Mouse (Mus musculus): ENCODE data around the gene Gnat1. TPM values are rescaled to one million over a fixed set of nuclear protein-coding genes. Genes with fewer than 3 reads are reported as not detected.
"Not testable (repeated sequence)": the region's sequence is repeated elsewhere in the genome, so short reads cannot be mapped to it uniquely, and the experiment has no call there.

The Gnat1 gene
- polyA plus RNA-seq, 1 experiment from 2014 or later: 1.2 TPM

DNA sequence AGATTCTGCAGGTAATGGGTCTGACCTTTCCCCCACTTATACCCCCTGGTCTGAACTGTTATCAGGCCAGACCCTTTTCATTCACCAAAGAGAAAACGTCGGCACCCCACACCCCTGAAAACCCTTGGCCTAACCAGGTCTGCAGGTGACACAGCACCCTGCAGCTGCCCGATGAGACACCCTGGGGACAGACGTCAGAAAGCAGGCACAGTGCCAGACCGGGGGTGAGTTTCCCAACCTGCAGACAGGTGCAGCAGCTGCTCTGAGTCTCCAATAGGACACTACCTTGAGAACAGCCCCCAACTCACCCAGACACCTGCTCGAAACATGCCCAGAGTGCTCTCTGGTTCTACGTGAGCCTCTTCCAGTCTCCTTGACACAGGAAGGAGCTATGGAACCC lies 9.4 kb upstream of the Gnat1 start:
- Histone ChIP-seq H3K36me3 (replicated peaks) (no peaks in the 10 kb centered on the region), H3K4me3 (replicated peaks) (no peak overlapping the region), H3K27ac (replicated peaks) (no peak overlapping the region), H3K27me3 (peaks cover 29% of the 10 kb centered on the region), H3K4me1 (replicated peaks) (no peaks in the 10 kb centered on the region), H3K9ac (no peak overlapping the region), H3K9me3 (replicated peaks) (no peaks in the 10 kb centered on the region), H3K4me2 (no peak overlapping the region)
- no peak for ATAC-seq (ENCODE audit: insufficient read depth)
- 47% methylated on average over 7 of the region's 7 CpGs for WGBS (ENCODE audit: insufficient replicate concordance)

DNA sequence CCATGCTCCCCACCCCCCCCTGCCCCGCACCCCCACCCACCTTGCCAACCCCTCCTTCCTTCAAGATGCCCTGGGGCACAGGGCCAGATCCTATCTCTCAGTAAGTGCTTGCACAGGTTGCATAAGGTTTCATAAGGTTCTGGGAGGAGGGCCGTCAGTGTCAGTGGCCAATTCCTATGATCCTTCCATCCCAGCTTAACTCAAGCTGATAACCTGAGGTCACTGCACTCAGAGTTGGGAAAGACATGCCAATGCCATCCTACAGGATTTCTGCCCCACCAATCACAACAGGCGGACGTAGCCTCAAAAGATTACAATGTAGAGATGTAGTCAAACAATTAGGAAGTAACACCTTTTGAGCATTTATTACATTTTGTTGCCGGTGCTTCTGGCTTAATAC lies 8.9 kb upstream of the Gnat1 start:
- peaks cover 31% of the 10 kb centered on the region for H3K27me3 ChIP-seq
- WGBS (ENCODE audit: insufficient replicate concordance): 66% methylated on average over 5 of the region's 5 CpGs
- no peak overlapping the region for H3K4me2 ChIP-seq
- ATAC-seq (ENCODE audit: insufficient read depth): no peak
- H3K9me3 ChIP-seq (replicated peaks): no peaks in the 10 kb centered on the region
- no peaks in the 10 kb centered on the region for H3K4me1 ChIP-seq (replicated peaks)
- no peak overlapping the region for H3K4me3 ChIP-seq (replicated peaks)
- no peak overlapping the region for H3K27ac ChIP-seq (replicated peaks)
- H3K9ac ChIP-seq: no peak overlapping the region
- no peaks in the 10 kb centered on the region for H3K36me3 ChIP-seq (replicated peaks)

DNA sequence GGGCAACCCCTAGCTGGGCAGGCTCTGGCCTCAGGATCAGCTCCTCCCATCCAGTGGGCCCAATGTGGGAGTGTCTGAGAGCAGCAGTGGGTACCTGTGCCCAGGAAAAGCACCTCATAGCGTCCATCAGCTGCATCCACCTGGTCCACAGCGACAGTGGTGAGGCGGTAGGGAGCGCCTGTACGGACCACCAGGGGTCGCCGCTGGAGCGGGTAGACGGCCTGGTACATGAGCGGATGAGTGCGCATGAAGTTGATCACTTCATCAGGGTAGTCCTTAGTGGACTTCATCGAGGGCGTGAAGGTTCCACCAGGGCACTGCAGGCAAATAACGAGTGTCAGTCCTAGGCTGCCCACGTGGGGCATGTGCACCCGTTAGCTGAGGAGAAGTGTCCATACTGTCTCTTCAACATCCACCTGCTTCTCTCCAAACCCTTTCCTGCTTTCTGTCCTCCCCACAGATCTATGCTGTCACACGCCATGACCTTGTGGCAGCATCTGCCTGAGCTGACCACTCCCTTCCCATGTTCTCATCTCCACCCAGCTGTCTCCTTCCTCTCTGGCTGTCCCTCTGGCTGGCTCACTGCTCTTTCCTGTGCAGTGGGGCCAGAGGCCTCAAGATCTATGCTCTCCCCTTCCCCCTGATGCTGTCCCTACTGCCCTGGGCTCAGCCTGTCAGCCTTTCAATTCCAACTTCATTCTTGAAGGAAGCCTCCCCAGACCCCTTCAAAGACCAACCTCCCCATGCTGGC lies 5.9 kb upstream of the Gnat1 start:
- no peaks in the 10 kb centered on the region for H3K9me3 ChIP-seq (replicated peaks)
- no peak for ATAC-seq (ENCODE audit: insufficient read depth)
- H3K4me1 ChIP-seq (replicated peaks): no peaks in the 10 kb centered on the region
- WGBS (ENCODE audit: insufficient replicate concordance): 30% methylated on average over 17 of the region's 17 CpGs
- no peak overlapping the region for H3K4me3 ChIP-seq (replicated peaks)
- H3K36me3 ChIP-seq (replicated peaks): no peaks in the 10 kb centered on the region
- H3K27me3 ChIP-seq: peaks cover 39% of the 10 kb centered on the region
- H3K27ac ChIP-seq (replicated peaks): no peak overlapping the region
- H3K4me2 ChIP-seq: no peak overlapping the region
- H3K9ac ChIP-seq: no peak overlapping the region

DNA sequence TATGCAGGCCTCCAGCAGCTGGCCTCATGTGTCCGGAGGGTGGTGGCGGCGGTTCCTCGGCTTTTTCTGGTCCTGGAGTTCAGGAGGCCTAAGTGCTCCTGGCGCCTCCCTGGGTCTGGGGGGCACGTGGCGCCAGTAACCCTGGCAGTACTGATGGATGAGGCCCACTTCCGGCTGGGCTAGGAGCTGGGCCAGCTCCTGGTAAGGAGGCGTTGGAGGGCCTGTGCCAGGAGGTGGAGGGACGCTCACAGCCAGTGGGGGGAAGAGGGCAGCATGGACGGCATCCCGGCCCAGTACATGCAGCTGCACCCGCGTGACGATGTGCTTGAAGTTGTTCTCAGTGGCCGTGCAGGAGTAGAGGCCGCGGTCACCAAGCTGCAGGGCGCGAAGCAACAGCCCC lies 2.9 kb upstream of the Gnat1 start:
- H3K27ac ChIP-seq (replicated peaks): no peak overlapping the region
- WGBS (ENCODE audit: insufficient replicate concordance): 78% methylated on average over 20 of the region's 20 CpGs
- H3K9ac ChIP-seq: no peak overlapping the region
- no peak overlapping the region for H3K4me2 ChIP-seq
- H3K9me3 ChIP-seq (replicated peaks): no peaks in the 10 kb centered on the region
- no peak for ATAC-seq (ENCODE audit: insufficient read depth)
- H3K36me3 ChIP-seq (replicated peaks): no peaks in the 10 kb centered on the region
- H3K4me3 ChIP-seq (replicated peaks): no peak overlapping the region
- H3K27me3 ChIP-seq: peaks cover 52% of the 10 kb centered on the region
- H3K4me1 ChIP-seq (replicated peaks): peaks cover 3% of the 10 kb centered on the region; the same call in 1 of the 2 replicates

DNA sequence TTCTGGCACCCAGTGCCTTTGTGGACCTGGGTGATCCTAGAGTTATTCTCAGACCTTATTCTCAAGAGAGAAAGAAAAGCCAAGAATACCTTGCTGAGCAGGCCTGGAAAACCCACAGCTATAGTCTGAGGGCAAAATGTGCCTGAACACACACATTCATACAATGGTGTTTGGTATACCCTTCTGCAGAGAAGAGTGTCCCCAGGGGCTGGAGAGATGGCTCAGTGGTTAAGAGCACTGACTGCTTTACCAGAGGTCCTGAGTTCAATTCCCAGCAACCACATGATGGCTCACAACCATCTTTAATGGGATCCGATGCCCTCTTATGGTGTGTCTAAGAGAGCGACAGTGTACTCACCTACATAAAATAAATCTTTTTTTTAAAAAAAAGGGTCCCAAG lies 651 bp downstream of the Gnat1 start:
- Histone ChIP-seq H3K4me1 (replicated peaks) (peaks cover 25% of the 10 kb centered on the region), H3K4me2 (no peak overlapping the region), H3K27me3 (peaks cover 71% of the 10 kb centered on the region), H3K9me3 (replicated peaks) (no peaks in the 10 kb centered on the region), H3K4me3 (replicated peaks) (no peak overlapping the region), H3K9ac (no peak overlapping the region), H3K36me3 (replicated peaks) (no peaks in the 10 kb centered on the region), H3K27ac (replicated peaks) (no peak overlapping the region)
- no peak for ATAC-seq (ENCODE audit: insufficient read depth)
- 68% methylated on average over 2 of the region's 2 CpGs for WGBS (ENCODE audit: insufficient replicate concordance)

DNA sequence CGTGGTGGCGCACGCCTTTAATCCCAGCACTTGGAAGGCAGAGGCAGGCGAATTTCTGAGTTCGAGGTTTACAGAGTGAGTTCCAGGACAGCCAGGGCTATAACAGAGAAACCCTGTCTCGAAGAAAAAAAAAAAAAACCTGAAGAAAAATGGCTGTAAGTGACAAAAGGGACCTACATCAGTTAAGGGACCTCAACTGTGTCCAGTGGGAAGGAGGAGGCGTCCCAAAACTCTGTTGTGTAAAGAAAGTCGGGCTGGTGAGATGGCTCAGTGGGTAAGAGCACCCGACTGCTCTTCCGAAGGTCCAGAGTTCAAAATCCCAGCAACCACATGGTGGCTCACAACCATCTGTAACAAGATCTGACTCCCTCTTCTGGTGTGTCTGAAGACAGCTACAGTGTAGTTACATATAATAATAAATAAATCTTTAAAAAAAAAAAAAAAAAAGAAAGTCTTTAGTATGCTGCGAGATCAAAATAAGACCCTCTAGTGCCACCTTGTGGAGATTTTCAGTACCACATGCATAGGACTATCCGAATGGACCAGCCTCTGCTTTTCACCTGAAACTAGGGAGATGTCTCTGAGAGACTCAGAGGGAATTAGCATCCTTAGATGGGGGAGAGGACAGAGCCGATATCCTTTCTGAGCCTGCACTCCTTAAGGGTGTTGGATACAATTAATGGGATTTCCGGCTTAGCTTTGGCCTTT lies 1.5 kb downstream of the Gnat1 start:
- H3K9me3 ChIP-seq (replicated peaks); H3K36me3 ChIP-seq (replicated peaks); ATAC-seq (ENCODE audit: insufficient read depth); H3K9ac ChIP-seq; H3K27ac ChIP-seq (replicated peaks); H3K4me3 ChIP-seq (replicated peaks); H3K4me2 ChIP-seq: not testable (repeated sequence)
- 28% methylated on average over 14 of the region's 14 CpGs for WGBS (ENCODE audit: insufficient replicate concordance)
- Histone ChIP-seq H3K27me3 (peaks cover 73% of the 10 kb centered on the region), H3K4me1 (replicated peaks) (peaks cover 26% of the 10 kb centered on the region)

DNA sequence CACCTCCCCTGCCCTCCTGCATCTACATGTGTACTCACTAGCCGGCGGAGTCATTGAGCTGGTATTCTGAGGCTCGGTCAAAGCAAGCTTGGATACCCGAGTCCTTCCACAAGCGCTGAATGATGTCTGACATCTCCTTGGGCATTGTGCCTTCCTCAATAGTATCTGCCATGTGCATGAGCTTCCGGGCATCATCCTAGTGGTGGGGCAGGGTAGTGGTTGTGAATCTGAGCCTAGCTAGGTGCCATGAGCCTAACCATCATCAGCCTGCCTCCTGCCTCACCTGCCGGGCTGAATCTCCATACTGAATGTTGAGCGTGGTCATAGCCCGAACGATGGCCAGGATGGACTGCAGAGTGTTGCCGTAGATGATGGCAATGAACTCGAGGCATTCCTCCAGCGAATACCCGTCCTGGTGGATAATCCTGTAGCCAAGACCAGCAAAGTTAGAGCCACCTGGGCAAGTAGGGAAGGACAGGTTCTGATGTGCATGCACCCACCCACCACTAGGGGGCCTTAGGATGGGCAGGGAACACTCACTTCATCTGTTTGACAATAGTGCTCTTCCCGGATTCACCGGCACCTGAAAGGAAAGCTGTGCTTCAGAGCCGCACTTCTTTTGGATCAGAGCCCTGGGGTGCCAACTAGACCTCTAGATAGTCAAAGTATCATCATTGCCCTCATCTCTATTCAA lies 2.3 kb downstream of the Gnat1 start:
- no peak overlapping the region for H3K4me3 ChIP-seq (replicated peaks)

DNA sequence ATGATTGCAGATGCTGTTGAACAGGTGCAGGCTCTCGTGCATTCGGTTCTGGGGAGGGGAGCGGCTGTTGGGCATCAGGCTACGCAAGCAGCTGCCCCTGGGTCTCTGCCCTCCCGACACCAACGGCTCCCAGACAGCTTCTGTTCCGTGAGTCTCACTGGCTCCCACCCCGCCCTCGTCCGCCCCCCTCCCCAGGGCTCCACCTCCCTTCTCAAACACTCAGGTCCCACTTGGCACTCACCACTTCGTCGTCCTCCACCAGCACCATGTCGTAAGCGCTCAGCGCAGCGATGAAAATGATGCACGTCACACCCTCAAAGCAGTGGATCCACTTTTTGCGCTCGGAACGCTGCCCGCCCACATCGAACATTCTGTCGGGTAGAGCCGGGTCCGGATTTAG lies 3.2 kb downstream of the Gnat1 start:
- Histone ChIP-seq H3K36me3 (replicated peaks) (no peaks in the 10 kb centered on the region), H3K27ac (replicated peaks) (no peak overlapping the region), H3K4me3 (replicated peaks) (peak overlapping the region; percentile 29), H3K4me2 (peak overlapping the region; percentile 53), H3K9me3 (replicated peaks) (no peaks in the 10 kb centered on the region), H3K9ac (no peak overlapping the region), H3K27me3 (peaks cover 77% of the 10 kb centered on the region), H3K4me1 (replicated peaks) (peaks cover 26% of the 10 kb centered on the region)
- WGBS (ENCODE audit: insufficient replicate concordance): 1% methylated on average over 25 of the region's 25 CpGs
- no peak for ATAC-seq (ENCODE audit: insufficient read depth)

More for the DNA sequence above, 2.3 kb downstream of the Gnat1 start:
- Histone ChIP-seq H3K9me3 (replicated peaks) (no peaks in the 10 kb centered on the region), H3K36me3 (replicated peaks) (no peaks in the 10 kb centered on the region), H3K4me2 (no peak overlapping the region; the same call in 1 of the 2 replicates), H3K27me3 (peaks cover 73% of the 10 kb centered on the region), H3K4me1 (replicated peaks) (peaks cover 26% of the 10 kb centered on the region), H3K9ac (no peak overlapping the region), H3K27ac (replicated peaks) (no peak overlapping the region)
- no peak for ATAC-seq (ENCODE audit: insufficient read depth)
- WGBS (ENCODE audit: insufficient replicate concordance): 17% methylated on average over 17 of the region's 17 CpGs

DNA sequence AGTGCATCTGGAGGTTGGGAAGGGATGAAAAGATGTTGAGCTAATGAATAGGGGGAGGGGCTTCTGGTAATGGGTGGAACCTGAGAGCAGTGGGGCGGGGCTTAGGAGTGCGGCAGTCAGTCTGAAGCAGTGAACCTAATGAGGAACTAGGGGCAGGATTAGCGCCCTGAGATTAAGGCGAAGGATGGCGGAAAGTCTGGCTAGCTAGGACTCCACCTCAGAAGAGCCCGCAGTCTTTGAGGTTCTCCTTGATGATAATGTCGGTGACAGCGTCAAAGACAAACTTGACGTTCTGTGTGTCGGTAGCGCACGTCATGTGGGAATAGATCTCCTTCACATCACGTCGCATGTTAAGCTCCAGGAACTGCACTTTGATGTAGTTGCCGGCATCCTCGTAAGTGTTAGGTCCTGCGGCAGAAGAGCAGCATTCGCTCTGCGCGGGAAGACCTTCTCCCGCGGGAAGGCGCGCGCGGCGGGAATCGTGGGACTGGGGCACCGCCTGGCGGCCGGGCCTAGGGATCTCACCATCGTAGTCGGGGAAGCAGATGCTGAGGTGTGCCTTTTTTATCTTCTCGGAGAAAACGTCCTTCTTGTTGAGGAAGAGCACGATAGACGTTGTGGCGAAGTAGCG lies 3.7 kb downstream of the Gnat1 start:
- under 1% methylated on average over 39 of the region's 39 CpGs for WGBS (ENCODE audit: insufficient replicate concordance)
- Histone ChIP-seq H3K27ac (replicated peaks) (no peak overlapping the region), H3K4me2 (peak overlapping the region; percentile 53), H3K9me3 (replicated peaks) (no peaks in the 10 kb centered on the region), H3K4me1 (replicated peaks) (peaks cover 26% of the 10 kb centered on the region), H3K4me3 (replicated peaks) (peak overlapping the region; percentile 29), H3K27me3 (peaks cover 76% of the 10 kb centered on the region), H3K9ac (no peak overlapping the region), H3K36me3 (replicated peaks) (no peaks in the 10 kb centered on the region)
- 0 out of 2 replicates have a peak, but pooled peaks have one; percentile 9 for ATAC-seq (ENCODE audit: insufficient read depth)

DNA sequence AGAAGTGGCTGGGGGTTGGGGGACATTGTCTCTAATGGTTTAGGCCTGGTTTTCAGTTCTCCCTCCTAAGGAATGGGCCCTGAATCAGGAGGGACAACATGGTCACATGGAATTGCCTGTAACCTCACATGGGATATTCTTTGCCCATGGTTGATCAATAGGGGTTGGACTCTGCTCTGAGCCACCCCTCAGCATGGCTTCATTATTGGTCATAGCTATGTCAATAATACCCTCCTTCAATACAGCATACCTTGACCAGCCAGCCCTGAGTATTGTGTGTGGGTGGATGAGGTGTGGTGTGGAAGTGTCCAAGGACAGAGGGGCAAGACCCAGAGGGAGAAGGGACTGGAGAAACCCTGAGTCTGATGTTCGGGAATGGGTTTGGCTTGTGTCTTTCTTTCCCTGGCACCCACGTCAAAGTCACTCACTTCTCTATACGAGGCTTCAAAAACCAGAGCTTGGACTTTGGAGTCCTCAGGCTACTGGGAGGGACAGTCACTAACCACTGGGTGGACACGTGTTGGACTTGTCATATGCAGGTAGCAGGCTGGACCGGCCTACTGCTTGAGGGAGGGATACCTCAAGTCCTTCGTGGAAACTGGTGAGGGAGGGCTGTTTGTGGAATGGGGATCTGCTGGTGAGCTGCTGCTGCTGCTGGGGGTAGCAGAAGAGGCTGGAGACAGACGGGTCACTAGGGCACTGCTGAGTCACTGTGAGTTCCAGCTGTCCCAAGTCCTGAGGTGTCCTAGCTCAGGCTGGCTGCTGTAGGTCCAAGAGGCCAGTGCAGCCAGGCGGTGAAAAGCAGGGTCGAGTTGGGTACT lies 4.7 kb downstream of the Gnat1 start:
- Histone ChIP-seq H3K27me3 (peaks cover 77% of the 10 kb centered on the region), H3K9me3 (replicated peaks) (no peaks in the 10 kb centered on the region), H3K4me2 (no peak overlapping the region), H3K9ac (no peak overlapping the region), H3K27ac (replicated peaks) (peak overlapping the region; percentile 56), H3K36me3 (replicated peaks) (no peaks in the 10 kb centered on the region), H3K4me3 (replicated peaks) (no peak overlapping the region), H3K4me1 (replicated peaks) (peaks cover 26% of the 10 kb centered on the region)
- WGBS (ENCODE audit: insufficient replicate concordance): 50% methylated on average over 9 of the region's 9 CpGs
- ATAC-seq (ENCODE audit: insufficient read depth): peak; percentile 84
